Mouse (Mus musculus) right cerebral cortex, postnatal 14 days (tissue): ENCODE results near the gene Naa16.
A peak's percentile ranks its signal among the peaks of the same experiment; 100 is the strongest.
"Not testable (repeated sequence)": the region's sequence is repeated elsewhere in the genome, so short reads cannot be mapped to it uniquely, and the experiment has no call there.

ENCODE experiments used
- DNase-seq: peaks from one replicate; pipeline ENCODE4 v3.0.0; 2022

Gene Naa16

GRCm38 (mm10) chr14:79390265-79390926, at the start of gene Naa16:
Gene Naa16 (minus strand): TSS chr14:79390778.
- DNase-seq, result peak; percentile 95

DNA sequence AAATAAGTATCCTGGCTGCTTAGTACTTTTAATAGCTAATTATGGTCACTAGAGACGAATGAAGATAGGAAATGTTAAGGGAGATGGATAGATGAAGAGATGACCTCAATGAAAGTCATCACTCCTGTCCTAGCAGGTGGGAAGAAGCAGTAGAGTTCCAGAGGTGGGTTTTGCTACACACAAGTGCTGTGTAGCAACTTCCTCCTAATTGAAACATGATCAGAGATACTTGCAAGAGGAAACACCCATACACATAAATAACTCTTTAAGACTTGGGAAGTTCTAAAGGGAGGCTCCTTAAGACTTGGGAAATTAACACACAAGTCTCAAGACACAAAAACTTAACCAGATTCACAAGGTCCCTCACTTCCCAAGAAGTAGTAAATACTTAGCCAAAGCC, 43.5 kb upstream of the Naa16 start:
- DNase-seq, result no peak

GRCm38 (mm10) chr14:79426730-79427365, 36.3 kb upstream of the Naa16 start:
- DNase-seq, result not testable (repeated sequence)

DNA sequence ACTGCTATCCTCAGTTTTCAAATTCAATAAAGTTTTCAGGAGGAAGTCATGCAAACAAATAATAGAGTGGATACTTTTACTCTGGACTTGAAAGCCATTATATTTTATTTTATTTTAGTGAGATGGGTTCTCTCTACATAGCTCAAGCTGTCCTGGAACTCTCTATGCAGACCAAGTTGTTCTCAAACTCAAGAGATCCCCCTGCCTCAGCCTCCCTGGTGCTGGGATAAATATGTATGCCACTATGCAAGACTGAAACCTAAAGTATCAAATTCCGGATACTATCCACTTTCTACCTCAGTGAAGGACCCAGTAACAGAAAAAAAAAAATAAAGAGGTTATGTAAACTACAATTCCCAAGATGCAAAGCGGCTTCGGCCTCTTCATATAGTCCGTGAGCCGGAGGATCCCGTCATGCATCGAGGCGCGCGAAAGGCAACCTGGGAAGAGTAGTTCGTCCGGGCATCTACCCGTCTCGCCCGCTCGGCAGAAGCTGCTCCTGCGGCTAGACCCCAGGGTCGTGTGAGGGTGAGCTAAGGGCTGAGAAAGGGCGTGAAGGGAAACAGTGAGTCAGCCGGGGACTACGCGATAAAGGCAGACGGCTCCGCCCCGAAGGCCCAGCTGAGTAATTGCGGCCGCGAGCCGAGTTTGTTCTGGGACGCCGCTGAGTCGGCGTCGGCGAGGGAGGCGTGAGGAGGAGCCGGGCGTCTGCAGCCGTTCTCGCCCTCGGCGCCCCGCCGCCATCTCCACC, 35.6 kb upstream of the Naa16 start, which contains the start of gene Kbtbd7:
Gene Kbtbd7, plus strand, starts transcription at position 533 of the 751 bp plus-strand sequence.
- DNase-seq, result peak; percentile 91

- DNase-seq, result no peak
Observed at GRCm38 (mm10) chr14:79420083-79420685, 29.6 kb upstream of the Naa16 start.

DNA sequence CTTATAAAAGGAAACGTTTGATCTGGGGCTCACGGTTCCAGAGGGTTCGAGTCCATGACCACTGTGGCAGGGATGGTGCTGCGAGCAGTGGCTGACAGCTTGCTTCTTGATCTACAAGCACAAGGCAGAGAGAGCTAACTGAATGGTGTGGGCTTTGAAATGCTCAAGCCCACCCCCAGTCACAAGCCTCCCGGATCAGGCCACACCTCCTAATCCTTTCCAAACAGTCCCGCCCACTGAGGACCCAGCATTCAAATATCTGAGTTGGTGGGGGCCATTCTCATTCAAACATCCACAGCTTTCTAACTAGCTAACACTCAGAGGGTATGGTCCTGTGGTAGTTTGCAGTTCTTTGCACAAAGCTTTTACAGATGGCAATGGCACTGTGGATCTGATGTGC, 22.5 kb upstream of the Naa16 start:
- no peak for DNase-seq

DNA sequence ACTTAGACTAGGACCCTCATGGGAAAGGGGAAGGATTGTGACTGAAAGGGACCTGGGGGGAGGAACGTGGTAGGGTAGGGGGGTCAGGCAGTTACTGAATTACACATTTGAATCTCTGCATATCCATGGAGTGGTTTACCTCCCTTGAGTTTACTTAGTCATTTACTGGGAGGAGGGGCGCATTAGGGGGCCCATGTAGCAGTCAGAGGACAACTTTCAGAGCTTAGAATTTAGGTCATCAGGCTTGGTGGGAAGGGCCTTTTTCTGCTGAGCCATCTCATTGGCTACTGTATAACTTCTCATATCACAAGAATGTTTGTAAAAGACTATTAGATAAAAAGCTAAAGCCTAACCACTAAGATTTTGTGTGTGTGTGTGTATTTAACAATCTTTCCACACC, 20.1 kb upstream of the Naa16 start:
- no peak for DNase-seq

- DNase-seq, result no peak
Observed at GRCm38 (mm10) chr14:79409278-79409830, 18.8 kb upstream of the Naa16 start.

- DNase-seq, result no peak
Observed at GRCm38 (mm10) chr14:79407641-79408040, 17.1 kb upstream of the Naa16 start.

GRCm38 (mm10) chr14:79397321-79398122, 6.9 kb upstream of the Naa16 start, which contains the start of gene Mtrf1:
Gene Mtrf1 (plus strand): TSS chr14:79397772.
- DNase-seq, result peak; percentile 51

DNA sequence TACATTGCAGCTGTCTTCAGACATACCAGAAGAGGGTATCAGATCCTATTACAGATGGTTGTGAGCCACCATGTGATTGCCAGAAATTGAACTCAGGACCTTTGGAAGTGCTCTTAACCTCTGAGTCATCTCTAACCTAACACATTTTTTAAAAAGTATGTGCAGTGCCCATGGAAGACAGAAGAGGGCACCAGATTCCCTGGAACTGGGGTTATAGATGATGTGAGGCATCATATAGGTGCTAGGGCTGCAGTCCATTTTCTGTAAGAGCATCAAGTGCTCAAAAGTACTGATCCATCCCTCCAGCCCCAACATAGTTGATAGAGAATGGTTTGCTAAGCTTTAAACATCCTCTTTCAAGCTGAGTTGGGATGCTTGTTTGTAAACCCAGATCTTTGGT, 4.0 kb upstream of the Naa16 start:
- no peak for DNase-seq

GRCm38 (mm10) chr14:79393289-79393688, 2.7 kb upstream of the Naa16 start:
- DNase-seq, result no peak

DNA sequence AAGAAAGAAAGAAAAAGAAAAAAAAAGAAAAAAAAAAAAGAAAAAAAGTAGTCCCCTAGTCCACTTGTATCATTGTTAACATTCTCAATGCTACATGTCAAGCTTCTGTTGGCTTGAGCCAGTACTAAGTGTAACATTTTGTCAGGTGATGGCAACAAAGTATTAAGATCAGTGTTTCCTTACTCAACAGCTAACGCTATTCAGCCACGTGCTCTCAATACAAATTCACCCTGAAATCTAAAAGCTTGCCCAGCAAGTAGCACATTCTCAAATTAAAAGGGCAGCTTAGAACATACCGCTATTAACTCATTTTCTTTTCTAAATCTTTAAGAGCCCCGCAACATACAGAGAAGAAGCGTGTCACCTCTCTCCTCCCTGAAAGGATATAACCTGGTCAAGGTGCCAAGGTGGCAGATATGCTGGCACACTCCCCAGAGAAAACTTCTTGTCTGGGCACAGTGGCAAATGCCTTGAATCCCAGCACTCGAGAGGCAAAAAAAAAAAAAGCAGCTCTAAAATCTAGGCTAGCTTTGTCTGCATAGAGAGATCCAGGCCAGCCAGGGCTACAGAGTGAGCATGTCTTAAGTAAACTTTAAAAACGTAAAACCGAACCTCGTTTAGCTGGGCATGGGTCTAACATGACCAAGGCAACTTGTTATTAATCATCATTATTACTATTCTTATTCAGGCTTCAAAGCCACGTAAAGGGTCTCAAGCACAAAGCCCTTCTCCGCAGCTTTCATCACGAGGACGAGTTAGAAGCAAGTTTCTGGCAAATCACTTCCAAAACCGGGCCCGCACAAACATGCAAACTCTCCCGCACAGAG, 927 bp downstream of the Naa16 start:
- DNase-seq, result no peak

- DNase-seq, result no peak
Observed at GRCm38 (mm10) chr14:79388304-79388703, 2.3 kb downstream of the Naa16 start.

DNA sequence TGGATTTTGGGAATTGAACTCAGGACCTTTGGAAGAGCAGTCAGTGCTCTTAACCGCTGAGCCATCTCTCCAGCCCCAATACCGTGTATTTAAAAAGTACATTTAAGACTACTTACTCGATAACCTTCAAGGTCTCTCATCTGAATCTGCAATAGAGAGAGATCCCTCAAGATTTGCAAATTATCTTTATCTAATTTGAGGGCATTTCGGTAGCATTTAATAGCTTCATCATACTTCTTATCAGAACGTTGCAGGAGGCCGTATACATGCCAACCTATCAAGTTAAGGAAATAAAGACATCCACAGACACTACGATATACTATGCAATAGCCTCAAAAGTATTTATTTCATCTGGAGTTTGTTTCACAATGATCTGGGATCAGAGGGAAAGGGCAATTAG, 7.5 kb downstream of the Naa16 start:
- DNase-seq, result no peak

- no peak for DNase-seq
Observed at GRCm38 (mm10) chr14:79377041-79377440, 13.5 kb downstream of the Naa16 start.

DNA sequence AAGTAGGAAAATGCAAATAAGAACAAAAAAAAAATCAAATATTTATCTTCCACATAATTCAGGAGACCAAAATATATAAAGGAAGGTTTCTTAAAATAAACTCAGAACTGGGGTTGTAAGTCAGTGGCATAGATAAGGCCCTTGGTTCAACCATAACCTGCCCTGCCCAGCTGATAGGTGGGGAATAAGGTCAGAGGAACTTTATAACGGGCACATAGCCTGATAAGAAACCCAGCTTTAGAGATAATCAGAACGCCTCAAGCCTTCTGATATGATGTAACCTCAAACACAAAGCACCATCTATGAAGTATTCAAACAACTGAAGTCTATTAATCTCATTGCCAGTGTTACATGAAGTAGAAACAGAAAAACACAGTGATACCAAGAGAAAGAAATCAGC, 32.5 kb downstream of the Naa16 start:
- DNase-seq, result no peak

DNA sequence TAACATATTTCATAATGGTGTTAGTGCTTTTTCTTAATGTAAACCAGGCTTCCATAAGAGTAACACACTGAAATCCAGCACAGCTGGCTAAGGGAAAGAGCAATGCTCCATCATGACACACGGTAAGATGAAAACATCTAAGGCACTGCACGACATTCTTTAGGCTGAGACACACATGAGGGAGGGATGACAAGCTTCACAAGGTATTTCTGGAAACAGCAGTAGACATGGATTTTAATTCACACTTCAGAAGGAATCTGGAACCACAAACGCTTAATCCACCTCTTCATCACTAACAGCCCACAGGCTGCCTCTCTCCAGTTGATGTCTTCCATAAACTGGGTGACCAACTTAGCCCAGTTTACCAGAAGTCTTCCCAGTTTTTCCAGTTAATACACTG, 44.2 kb downstream of the Naa16 start:
- no peak for DNase-seq

DNA sequence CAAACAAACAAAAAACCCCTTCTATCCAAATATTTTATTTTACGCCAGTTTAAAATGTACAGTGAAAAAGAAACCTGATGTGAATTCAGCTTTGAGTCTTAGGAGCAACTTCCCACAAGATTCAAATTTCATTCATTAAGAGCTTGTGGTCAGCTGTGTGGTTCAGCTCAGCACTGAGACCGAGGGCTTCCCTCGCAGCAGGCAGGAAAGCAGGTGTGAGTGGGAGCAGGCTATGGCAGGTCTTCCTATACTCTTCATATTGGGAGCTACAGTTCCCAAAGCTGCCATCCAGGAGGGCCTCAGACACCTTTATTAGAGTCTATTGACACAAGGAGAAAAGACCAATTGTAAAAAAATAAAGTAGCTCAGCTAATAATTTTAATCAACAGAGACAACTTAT, 55.0 kb downstream of the Naa16 start:
- DNase-seq, result no peak

- DNase-seq, result no peak
Observed at GRCm38 (mm10) chr14:79331936-79332335, 58.6 kb downstream of the Naa16 start.

- no peak for DNase-seq
Observed at GRCm38 (mm10) chr14:79330944-79331561, 59.5 kb downstream of the Naa16 start.
